Mouse (Mus musculus): ENCODE data around the gene Mrpl54.

The Mrpl54 gene

DNA sequence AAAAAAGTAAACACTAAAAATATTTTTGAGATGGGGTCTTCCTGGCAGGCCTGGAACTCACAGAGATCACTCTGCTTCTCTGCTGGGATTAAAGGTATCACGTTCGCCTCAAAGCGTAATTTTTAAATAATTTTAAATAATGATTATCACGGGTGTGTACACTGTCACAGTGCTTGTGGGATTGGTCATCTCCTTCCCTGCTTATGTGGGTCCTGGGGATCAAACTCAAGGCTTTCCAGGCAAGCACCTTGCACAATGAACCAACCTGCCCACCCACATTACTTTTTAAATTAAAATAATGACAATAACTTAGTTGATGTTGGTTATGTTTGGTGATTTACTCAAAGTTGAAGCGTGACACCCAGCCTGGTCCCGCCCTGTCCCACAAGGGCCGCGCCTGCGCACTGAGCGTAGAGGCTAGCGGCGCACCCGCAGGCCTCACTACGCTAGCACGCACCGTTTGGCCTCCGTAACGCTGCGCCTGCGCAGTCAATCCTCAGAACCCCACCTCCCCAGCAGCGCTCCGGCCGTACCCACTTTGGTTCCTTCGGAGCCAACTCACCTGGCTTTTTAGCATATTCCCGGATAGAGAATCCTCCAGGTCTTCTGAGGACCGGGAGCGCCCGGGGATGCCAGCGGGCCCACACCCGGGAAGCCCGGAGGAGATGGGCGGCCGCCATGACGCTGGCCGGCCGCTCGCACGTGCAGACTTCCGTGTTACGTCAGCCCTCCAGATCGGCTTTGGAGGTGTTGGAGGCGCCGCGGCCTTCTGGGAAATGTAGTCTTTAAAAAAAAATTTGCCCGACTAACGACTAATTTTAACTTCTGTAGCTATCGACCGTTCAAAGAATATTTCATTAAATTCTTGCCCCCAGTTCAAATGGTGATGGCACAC is at the start of gene Mrpl54, which contains the start of gene Apba3:
Gene Mrpl54 (minus strand): TSS at position 724 of the 895 bp plus-strand sequence.
Gene Apba3 (plus strand): TSS at position 750 of the 895 bp plus-strand sequence.
- ATAC-seq (ENCODE audit: insufficient number of reproducible peaks, low FRiP score, low TSS enrichment), result peak; percentile 83

- ATAC-seq (ENCODE audit: insufficient number of reproducible peaks, low FRiP score, low TSS enrichment), result no peak
Observed at GRCm38 (mm10) chr10:81315587-81315986, 48.9 kb upstream of the Mrpl54 start.

DNA sequence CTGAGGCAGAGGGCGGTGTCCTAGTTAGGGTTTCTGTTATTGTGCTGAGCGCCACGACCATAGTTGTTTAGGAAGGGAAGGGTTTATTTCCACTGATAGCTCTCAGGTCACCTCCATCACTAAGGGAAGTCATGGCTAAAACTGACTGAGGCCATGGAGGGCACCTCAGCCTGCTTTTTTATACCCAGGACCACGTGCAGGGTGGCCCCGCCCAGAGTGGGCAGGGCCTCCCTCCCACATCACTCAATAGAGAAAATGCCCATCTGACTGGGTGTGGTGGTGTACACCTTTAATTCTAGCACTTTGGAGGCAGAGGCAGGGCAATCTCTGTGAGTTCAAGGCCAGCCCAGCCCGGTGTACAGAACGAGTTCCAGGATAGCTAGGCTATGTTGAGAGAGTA is 47.5 kb upstream of the Mrpl54 start:
- no peak for ATAC-seq (ENCODE audit: insufficient number of reproducible peaks, low FRiP score, low TSS enrichment)

DNA sequence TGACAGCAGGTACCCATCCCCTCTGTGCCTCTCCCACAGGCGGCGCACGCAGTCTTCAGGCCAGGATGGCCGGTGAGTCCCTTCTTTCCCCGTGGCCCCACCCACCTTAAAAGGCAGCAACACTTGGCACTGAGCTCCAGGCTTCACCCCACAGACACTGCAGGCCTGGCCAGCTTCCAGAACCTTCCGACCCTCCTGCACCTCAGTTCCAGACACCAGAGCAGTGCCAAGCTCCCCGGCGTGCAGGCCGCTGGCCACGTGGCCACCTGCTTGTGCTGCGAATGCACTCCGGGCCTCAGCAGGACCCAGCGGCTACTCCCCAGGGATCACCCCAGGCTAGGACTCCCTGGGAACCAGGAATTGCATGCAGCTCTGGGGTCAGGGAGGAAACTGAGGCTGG is 46.8 kb upstream of the Mrpl54 start:
- ATAC-seq (ENCODE audit: insufficient number of reproducible peaks, low FRiP score, low TSS enrichment), result no peak

DNA sequence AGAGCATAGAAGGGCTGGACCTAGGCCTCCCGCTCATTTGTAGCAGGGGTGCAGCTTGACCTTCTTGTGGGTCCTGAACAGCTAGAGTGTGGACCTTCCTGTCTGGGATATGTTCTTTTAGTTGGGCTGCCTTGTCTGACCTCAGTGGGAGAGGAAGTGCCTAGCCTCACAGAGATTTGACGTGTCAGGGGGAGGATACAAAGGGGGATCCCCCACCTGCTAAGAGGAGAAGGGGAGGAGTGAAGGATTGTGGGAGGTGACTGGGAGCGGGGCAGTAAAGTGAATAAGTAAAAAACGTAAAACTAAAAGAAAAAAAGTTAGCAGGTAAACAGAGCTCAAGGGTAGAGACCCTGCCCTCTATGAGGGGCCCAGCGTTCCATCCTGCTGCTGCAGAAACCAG is 42.8 kb upstream of the Mrpl54 start:
- no peak for ATAC-seq (ENCODE audit: insufficient number of reproducible peaks, low FRiP score, low TSS enrichment)

DNA sequence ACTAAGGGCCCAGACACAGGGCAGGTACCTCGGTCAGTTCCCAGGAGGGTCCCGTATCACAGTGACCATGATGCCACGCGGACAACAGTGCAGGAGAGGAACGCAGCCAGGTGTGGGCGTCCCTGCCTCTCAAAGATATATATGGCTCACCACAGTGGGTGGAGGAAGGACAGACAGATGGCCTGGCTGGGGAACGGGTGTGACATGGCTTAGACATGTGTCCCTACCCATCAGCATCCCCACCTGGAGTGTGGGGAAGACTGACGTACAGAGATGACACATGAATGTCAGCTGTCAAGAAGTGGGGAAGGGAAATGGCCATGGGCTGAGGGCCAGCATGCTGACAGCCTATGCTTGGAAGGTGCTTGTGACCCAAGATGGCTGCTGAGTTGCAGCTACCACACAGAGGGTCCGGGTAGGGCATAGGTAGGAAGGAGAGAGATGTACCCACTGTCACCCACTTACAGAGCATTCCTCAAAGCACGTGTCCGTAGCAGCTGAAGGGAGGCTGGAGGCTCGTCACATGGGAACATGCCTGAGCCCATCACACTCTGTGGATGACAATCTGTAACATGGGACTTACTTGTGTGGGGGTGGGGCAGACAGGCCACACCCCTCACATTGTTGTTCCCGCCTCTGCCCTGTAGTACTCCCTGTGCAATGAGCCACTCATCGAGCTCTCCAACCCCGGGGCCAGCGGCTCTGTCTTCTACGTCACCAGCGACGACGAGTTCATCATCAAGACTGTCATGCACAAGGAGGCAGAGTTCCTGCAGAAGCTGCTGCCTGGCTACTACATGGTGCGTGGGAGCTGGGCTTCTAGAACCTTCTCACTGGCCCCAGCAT is 40.3 kb upstream of the Mrpl54 start:
- ATAC-seq (ENCODE audit: insufficient number of reproducible peaks, low FRiP score, low TSS enrichment), result no peak

- ATAC-seq (ENCODE audit: insufficient number of reproducible peaks, low FRiP score, low TSS enrichment), result no peak
Observed at GRCm38 (mm10) chr10:81306173-81306668, 39.5 kb upstream of the Mrpl54 start.

DNA sequence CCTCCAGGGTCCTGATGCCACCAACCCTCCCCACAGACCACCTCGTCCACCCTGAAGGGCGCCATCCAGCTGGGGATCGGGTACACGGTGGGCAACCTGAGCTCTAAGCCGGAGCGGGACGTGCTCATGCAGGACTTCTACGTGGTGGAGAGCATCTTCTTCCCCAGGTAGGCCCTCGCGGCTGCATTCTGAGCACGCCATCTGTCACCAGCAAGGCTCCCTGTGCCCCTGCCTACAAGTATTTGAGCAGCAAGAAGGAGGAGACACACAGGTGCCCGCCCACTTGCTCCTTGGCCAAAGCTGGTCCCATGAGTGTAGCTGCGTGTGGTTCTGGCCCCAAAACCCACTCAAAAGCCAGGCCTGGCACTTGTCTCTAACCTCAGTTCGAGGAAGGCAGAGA is 38.9 kb upstream of the Mrpl54 start:
- no peak for ATAC-seq (ENCODE audit: insufficient number of reproducible peaks, low FRiP score, low TSS enrichment)

GRCm38 (mm10) chr10:81304597-81305238 is 38.0 kb upstream of the Mrpl54 start:
- no peak for ATAC-seq (ENCODE audit: insufficient number of reproducible peaks, low FRiP score, low TSS enrichment)

- ATAC-seq (ENCODE audit: insufficient number of reproducible peaks, low FRiP score, low TSS enrichment), result no peak
Observed at GRCm38 (mm10) chr10:81303761-81304160, 37.0 kb upstream of the Mrpl54 start.

DNA sequence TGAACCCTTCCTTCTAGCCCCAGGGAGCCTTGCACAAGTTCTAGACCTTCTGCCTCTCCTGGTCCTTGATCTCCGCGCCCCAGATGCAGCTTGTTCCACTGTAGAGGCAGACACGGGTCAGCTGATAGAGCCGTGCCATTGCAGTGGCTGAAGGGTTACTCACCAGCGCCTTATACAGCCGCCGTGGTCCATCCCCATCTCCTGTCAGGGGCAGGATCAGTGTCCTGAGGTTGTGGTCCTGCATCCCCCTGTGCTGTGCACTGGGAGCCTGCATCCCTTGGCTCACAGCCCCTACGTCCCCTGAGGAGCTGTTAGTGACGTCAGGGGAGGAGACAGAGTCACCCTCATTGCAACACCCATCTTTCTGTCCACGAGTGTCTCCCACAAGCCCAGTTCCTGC is 36.5 kb upstream of the Mrpl54 start:
- ATAC-seq (ENCODE audit: insufficient number of reproducible peaks, low FRiP score, low TSS enrichment), result no peak

DNA sequence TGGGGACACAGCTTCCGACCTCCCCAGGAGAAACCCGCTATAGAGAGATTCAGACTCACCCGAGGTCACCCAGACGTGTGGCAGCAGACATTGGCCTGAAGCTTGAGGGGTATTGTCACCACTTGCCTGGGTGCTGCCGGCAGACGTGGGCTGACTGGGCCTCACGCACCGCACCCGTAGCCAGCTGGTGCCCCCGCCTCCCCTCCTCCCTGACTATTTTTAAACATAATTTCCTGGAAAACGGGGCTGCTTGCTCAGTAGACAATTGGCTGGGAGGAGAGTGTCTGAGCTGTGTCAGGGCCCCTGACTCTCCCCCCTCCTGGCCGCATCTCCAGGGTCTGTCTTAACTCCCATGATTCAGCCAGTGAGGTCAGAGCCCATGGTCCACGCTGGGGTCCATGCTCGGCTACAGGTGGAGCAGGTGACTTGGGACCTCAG is 36.1 kb upstream of the Mrpl54 start:
- ATAC-seq (ENCODE audit: insufficient number of reproducible peaks, low FRiP score, low TSS enrichment), result no peak

GRCm38 (mm10) chr10:81302288-81302687 is 35.6 kb upstream of the Mrpl54 start:
- no peak for ATAC-seq (ENCODE audit: insufficient number of reproducible peaks, low FRiP score, low TSS enrichment)

- ATAC-seq (ENCODE audit: insufficient number of reproducible peaks, low FRiP score, low TSS enrichment), result no peak
Observed at GRCm38 (mm10) chr10:81301321-81301720, 34.6 kb upstream of the Mrpl54 start.

DNA sequence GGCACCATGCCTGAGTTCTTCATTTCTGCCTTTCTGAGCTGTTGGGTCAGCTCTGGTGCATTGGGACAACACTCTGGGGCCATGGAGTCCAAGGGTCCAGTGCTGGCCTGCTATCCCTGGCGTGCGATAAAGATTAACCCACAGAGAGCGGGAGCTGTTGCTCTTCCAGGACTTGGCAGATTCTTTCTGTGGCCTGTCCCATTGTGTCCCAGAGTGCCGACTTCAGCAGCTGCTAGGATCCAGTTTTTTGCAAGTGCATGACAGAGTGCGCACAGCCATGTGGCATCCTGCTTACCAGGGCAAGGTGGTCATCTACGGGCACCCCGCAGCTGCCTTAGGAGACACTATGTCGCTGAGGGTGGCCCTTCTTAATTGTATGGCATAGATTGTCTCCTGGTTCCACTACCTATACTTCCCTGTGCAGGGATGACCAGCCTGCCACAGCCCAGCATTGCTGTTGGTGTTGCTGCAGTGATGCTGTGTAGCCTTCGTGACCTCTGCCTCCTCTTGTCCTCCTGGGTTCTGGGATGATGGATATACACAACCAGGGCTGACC is 33.7 kb upstream of the Mrpl54 start:
- no peak for ATAC-seq (ENCODE audit: insufficient number of reproducible peaks, low FRiP score, low TSS enrichment)

GRCm38 (mm10) chr10:81299585-81300351 is 33.0 kb upstream of the Mrpl54 start:
- no peak for ATAC-seq (ENCODE audit: insufficient number of reproducible peaks, low FRiP score, low TSS enrichment)

DNA sequence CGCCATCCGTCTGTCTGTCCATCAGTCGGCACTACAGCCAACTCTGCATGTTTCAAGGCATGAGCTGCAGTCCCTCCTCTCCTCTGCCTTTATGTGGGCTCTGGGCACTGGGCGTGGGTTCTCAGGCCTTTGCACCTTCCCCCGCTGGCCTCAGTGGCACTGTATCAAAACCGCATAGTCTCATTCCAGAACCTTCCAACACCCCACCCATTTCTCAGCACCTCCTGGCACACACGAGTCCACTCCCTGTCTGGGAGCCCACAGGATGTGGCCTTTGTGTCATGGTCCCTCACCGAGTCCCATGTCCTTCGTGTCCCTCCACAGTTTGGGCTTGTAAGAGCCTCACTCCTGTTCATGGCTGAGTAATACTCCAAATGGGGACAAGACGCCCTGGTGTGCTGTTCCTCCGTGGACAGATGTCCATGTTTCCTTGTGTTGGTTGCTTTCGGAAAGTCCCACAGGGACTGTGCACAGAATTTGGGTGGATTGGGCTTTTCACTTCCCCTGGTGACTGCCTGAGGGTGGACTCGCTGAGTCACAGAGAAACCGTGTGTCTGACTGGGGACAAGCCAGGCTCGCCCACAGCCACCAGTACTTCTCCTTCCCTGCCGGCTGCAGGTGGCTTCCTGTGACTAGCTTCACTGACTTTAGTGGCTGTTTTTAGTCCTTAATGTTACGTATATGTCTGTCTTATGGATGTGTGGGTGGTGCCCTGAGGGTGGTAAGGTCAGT is 31.8 kb upstream of the Mrpl54 start:
- no peak for ATAC-seq (ENCODE audit: insufficient number of reproducible peaks, low FRiP score, low TSS enrichment)

- no peak for ATAC-seq (ENCODE audit: insufficient number of reproducible peaks, low FRiP score, low TSS enrichment)
Observed at GRCm38 (mm10) chr10:81297845-81298244, 31.1 kb upstream of the Mrpl54 start.

- ATAC-seq (ENCODE audit: insufficient number of reproducible peaks, low FRiP score, low TSS enrichment), result no peak
Observed at GRCm38 (mm10) chr10:81297246-81297645, 30.5 kb upstream of the Mrpl54 start.

Measured in cerebellum, adult (tissue).